Mouse (Mus musculus) MEL (cell line): ENCODE measurements around the gene Cd200. TPM values are rescaled to one million over a fixed set of nuclear protein-coding genes. Genes with fewer than 3 reads are reported as not detected.

Experiments used
- DNase-seq: peaks from one replicate; pipeline ENCODE4 v3.0.0; 2011; ENCODE audit warnings: low read depth, low spot score
- H3K27ac ChIP-seq: 2 replicates; pipeline ENCODE4 v1.5.1; 2012; ENCODE audit warnings: low read depth, mild to moderate bottlenecking, control low read depth, low read length, moderate library complexity; ENCODE audit not compliant: control insufficient read depth
- H3K27me3 ChIP-seq, 2 experiments: fragments of 150-350 bp in 1 of 2; sonication (generic) in 1 of 2; 2 replicates each; pipeline ENCODE4 v1.6.1; 2012; ENCODE audit warnings: low read length in 2 of 2, mild to moderate bottlenecking in 2 of 2, improper control_type of control experiment in 1 of 2, moderate library complexity in 1 of 2; ENCODE audit not compliant: insufficient read depth in 2 of 2, control insufficient read depth in 1 of 2
- H3K36me3 ChIP-seq, 2 experiments: 2 replicates each; pipeline ENCODE4 v1.6.1; 2012 to 2014; ENCODE audit warnings: low read length in 2 of 2, improper control_type of control experiment in 1 of 2, inconsistent platforms in 1 of 2, mild to moderate bottlenecking in 1 of 2; ENCODE audit not compliant: insufficient read depth in 2 of 2, control insufficient read depth in 1 of 2
- H3K4me1 ChIP-seq, 2 experiments: fragments of 150-350 bp in 1 of 2; sonication (generic) in 1 of 2; 2 replicates each; pipeline ENCODE4 v1.6.1; 2012; ENCODE audit warnings: low read length in 2 of 2, improper control_type of control experiment in 1 of 2, mild to moderate bottlenecking in 1 of 2; ENCODE audit not compliant: insufficient read depth in 2 of 2, control insufficient read depth in 1 of 2
- H3K4me3 ChIP-seq, 2 experiments: fragments of 150-350 bp in 1 of 2; sonication (generic) in 1 of 2; 2 replicates each; pipeline ENCODE4 v1.5.1; 2012; ENCODE audit warnings: low read depth in 2 of 2, low read length in 2 of 2, mild to moderate bottlenecking in 2 of 2, moderate library complexity in 2 of 2, control low read depth in 1 of 2, improper control_type of control experiment in 1 of 2; ENCODE audit not compliant: control insufficient read depth in 1 of 2, insufficient read depth in 1 of 2
- H3K79me2 ChIP-seq: 2 replicates; pipeline ENCODE4 v1.6.1; 2012; ENCODE audit warnings: mild to moderate bottlenecking, low read length, moderate library complexity; ENCODE audit not compliant: control insufficient read depth, poor library complexity, insufficient read depth
- H3K9ac ChIP-seq: 2 replicates; pipeline ENCODE4 v1.6.1; 2012; ENCODE audit warnings: low read depth, mild to moderate bottlenecking, control low read depth, low read length, moderate library complexity; ENCODE audit not compliant: control insufficient read depth, poor library complexity, severe bottlenecking
- H3K9me3 ChIP-seq: fragments of 150-350 bp; sonication (generic); replicated peaks from 2 replicates; pipeline ENCODE4 v1.6.1; 2012; ENCODE audit warnings: mild to moderate bottlenecking, low read length, improper control_type of control experiment, moderate library complexity; ENCODE audit not compliant: insufficient read depth
- CHD1 ChIP-seq: IDR thresholded peaks from 2 replicates; pipeline ENCODE4 v1.6.1; 2012; ENCODE audit warnings: low read depth, mild to moderate bottlenecking, inconsistent platforms, low read length, improper control_type of control experiment
- CTCF ChIP-seq, 3 experiments: IDR thresholded peaks in 2 of 3; conservative IDR thresholded peaks in 1 of 3; 2 replicates each; pipeline ENCODE4 v1.5.1; 2011 to 2012; ENCODE audit warnings: low read length in 3 of 3, low read depth in 2 of 3, mild to moderate bottlenecking in 2 of 3, improper control_type of control experiment in 1 of 3, inconsistent platforms in 1 of 3, mixed read lengths in 1 of 3, moderate library complexity in 1 of 3; ENCODE audit not compliant: control insufficient read depth in 1 of 3, insufficient read depth in 1 of 3, poor library complexity in 1 of 3, severe bottlenecking in 1 of 3
- E2F4 ChIP-seq: IDR thresholded peaks from 2 replicates; pipeline ENCODE4 v1.6.1; 2011; ENCODE audit warnings: low read depth, low read length, improper control_type of control experiment, borderline replicate concordance
- ELF1 ChIP-seq: IDR thresholded peaks from 2 replicates; pipeline ENCODE4 v1.6.1; 2014; ENCODE audit warnings: low read depth, mild to moderate bottlenecking, inconsistent platforms, low read length, improper control_type of control experiment, moderate library complexity
- EP300 ChIP-seq, 2 experiments: IDR thresholded peaks; 2 replicates each; pipeline ENCODE4 v1.6.1; 2011; ENCODE audit warnings: improper control_type of control experiment in 2 of 2, low read length in 2 of 2, low read depth in 1 of 2, mild to moderate bottlenecking in 1 of 2
- ETS1 ChIP-seq: IDR thresholded peaks from 2 replicates; pipeline ENCODE4 v1.6.1; 2012; ENCODE audit warnings: low read depth, mild to moderate bottlenecking, inconsistent platforms, low read length, improper control_type of control experiment, moderate library complexity
- GABPA ChIP-seq: IDR thresholded peaks from 2 replicates; pipeline ENCODE4 v1.6.1; 2012; ENCODE audit warnings: low read depth, mild to moderate bottlenecking, inconsistent platforms, low read length, improper control_type of control experiment, moderate library complexity
- HCFC1 ChIP-seq: IDR thresholded peaks from 2 replicates; pipeline ENCODE4 v1.6.1; 2012; ENCODE audit warnings: low read depth, mild to moderate bottlenecking, inconsistent platforms, low read length, improper control_type of control experiment, moderate library complexity
- JUND ChIP-seq: IDR thresholded peaks from 2 replicates; pipeline ENCODE4 v1.6.1; 2011; ENCODE audit warnings: low read depth, mild to moderate bottlenecking, improper control_type of control experiment, low read length
- KAT2A ChIP-seq: conservative IDR thresholded peaks from 2 replicates; pipeline ENCODE4 v1.6.1; 2012; ENCODE audit warnings: low read depth, low read length, improper control_type of control experiment, inconsistent platforms
- MAFK ChIP-seq: IDR thresholded peaks from 2 replicates; pipeline ENCODE4 v1.6.1; 2011; ENCODE audit warnings: low read depth, mild to moderate bottlenecking, low read length, improper control_type of control experiment, borderline replicate concordance
- MAX ChIP-seq: IDR thresholded peaks from 2 replicates; pipeline ENCODE4 v1.6.1; 2011; ENCODE audit warnings: low read length, improper control_type of control experiment
- MAZ ChIP-seq: IDR thresholded peaks from 2 replicates; pipeline ENCODE4 v1.6.1; 2012; ENCODE audit warnings: low read depth, mild to moderate bottlenecking, inconsistent platforms, low read length, improper control_type of control experiment
- MXI1 ChIP-seq: IDR thresholded peaks from 2 replicates; pipeline ENCODE4 v1.6.1; 2011; ENCODE audit warnings: mild to moderate bottlenecking, low read depth, low read length, improper control_type of control experiment
- MYB ChIP-seq: IDR thresholded peaks from 2 replicates; pipeline ENCODE4 v1.6.1; 2011; ENCODE audit warnings: mild to moderate bottlenecking, low read depth, low read length, improper control_type of control experiment
- MYC ChIP-seq: IDR thresholded peaks from 2 replicates; pipeline ENCODE4 v1.6.1; 2011; ENCODE audit warnings: low read depth, mild to moderate bottlenecking, low read length, improper control_type of control experiment, moderate library complexity
- POLR2A ChIP-seq, 2 experiments: IDR thresholded peaks; 2 replicates each; pipeline ENCODE4 v1.6.1; 2011 to 2012; ENCODE audit warnings: low read length in 2 of 2, mild to moderate bottlenecking in 2 of 2, control low read depth in 1 of 2, improper control_type of control experiment in 1 of 2, low read depth in 1 of 2, moderate library complexity in 1 of 2; ENCODE audit not compliant: control insufficient read depth in 1 of 2, insufficient read depth in 1 of 2, poor library complexity in 1 of 2
- RAD21 ChIP-seq: IDR thresholded peaks from 2 replicates; pipeline ENCODE4 v1.6.1; 2011; ENCODE audit warnings: mild to moderate bottlenecking, low read depth, low read length, improper control_type of control experiment
- RCOR1 ChIP-seq: IDR thresholded peaks from 2 replicates; pipeline ENCODE4 v1.6.1; 2012; ENCODE audit warnings: low read depth, mild to moderate bottlenecking, inconsistent platforms, low read length, improper control_type of control experiment
- SIN3A ChIP-seq: IDR thresholded peaks from 2 replicates; pipeline ENCODE4 v1.6.1; 2012; ENCODE audit warnings: low read length, improper control_type of control experiment, inconsistent platforms
- SMC3 ChIP-seq: IDR thresholded peaks from 2 replicates; pipeline ENCODE4 v1.6.1; 2011; ENCODE audit warnings: low read depth, low read length, improper control_type of control experiment
- TAL1 ChIP-seq: IDR thresholded peaks from 2 replicates; pipeline ENCODE4 v1.6.1; 2012; ENCODE audit warnings: mild to moderate bottlenecking, inconsistent platforms, low read length, moderate library complexity, mixed read lengths
- USF1 ChIP-seq: IDR thresholded peaks from 2 replicates; pipeline ENCODE4 v1.6.1; 2014; ENCODE audit warnings: low read depth, mild to moderate bottlenecking, inconsistent platforms, low read length, improper control_type of control experiment, moderate library complexity
- USF2 ChIP-seq, 2 experiments: IDR thresholded peaks; 2 replicates each; pipeline ENCODE4 v1.6.1; 2011 to 2012; ENCODE audit warnings: improper control_type of control experiment in 2 of 2, low read length in 2 of 2, borderline replicate concordance in 1 of 2, inconsistent platforms in 1 of 2, low read depth in 1 of 2, mild to moderate bottlenecking in 1 of 2; ENCODE audit not compliant: insufficient read depth in 1 of 2
- ZMIZ1 ChIP-seq: IDR thresholded peaks from 2 replicates; pipeline ENCODE4 v1.6.1; 2012; ENCODE audit warnings: low read depth, mild to moderate bottlenecking, inconsistent platforms, low read length, improper control_type of control experiment, moderate library complexity
- polyA plus RNA-seq, 2 experiments: library from polyadenylated mRNA; stranded (reverse) in 1 of 2; unstranded in 1 of 2; fragments of >175 nt in 1 of 2; fragments of >200 nt in 1 of 2; gene quantifications; 2 replicates each; pipeline versions ENCODE4 v1.2.1 to v1.2.4; 2012; ENCODE audit warnings: low replicate concordance in 2 of 2, low read depth in 1 of 2; ENCODE audit not compliant: insufficient read length in 2 of 2, insufficient read depth in 1 of 2, missing spikeins in 1 of 2
- total RNA-seq: library from RNA; depleted of rRNA; stranded (reverse); fragments of 300-350 nt; gene quantifications from 2 replicates; pipeline ENCODE4 v1.2.3, GENCODE M21; 2012

Cd200 gene
- total and polyA plus RNA-seq, 3 experiments = not detected

DNA sequence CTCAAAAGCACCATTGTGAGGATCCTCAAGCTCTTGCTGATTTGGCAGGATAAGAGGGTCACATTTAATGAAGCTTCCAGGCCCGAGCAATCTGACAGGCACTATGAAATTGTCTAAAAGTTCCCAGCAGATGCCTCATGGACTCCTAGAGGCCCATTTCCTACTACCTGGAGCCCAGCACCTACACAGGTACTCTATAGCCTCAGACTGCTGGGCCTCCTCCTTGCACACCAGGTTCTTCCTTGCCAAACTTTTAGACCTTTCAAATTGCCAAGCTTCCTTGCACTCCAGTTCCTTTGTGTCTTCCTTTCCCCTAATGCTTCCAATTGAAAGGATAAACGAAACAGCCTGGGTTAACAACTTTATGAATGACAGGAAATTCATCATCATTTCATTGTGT lies 5.9 kb downstream of the Cd200 start:
- Histone ChIP-seq H3K36me3 (no peaks in the 10 kb centered on the region), H3K27me3 (no peaks in the 10 kb centered on the region), H3K4me3 (no peak overlapping the region), H3K27ac (no peak overlapping the region), H3K9me3 (no peaks in the 10 kb centered on the region), H3K4me1 (no peaks in the 10 kb centered on the region), H3K9ac (no peak overlapping the region), H3K79me2 (no peaks in the 10 kb centered on the region)
- TF ChIP-seq JUND (no peak), MAFK (no peak), USF1 (no peak), ZMIZ1 (no peak), RAD21 (no peak), MAX (no peak), SIN3A (no peak), KAT2A (no peak), CTCF (IDR thresholded peaks at IDR 0.05 in 2 of 3, conservative IDR thresholded peaks at IDR 0.05 in 1 of 3; ENCODE audit: control insufficient read depth in 1 of 3, insufficient read depth in 1 of 3, low read depth in 2 of 3, low read length in 3 of 3, poor library complexity in 1 of 3, severe bottlenecking in 1 of 3) (no peak), USF2 (IDR thresholded peaks at IDR 0.05; ENCODE audit: borderline replicate concordance in 1 of 2, insufficient read depth in 1 of 2, low read depth in 1 of 2, low read length in 2 of 2) (no peak), MYB (no peak)
- DNase-seq = no peak

DNA sequence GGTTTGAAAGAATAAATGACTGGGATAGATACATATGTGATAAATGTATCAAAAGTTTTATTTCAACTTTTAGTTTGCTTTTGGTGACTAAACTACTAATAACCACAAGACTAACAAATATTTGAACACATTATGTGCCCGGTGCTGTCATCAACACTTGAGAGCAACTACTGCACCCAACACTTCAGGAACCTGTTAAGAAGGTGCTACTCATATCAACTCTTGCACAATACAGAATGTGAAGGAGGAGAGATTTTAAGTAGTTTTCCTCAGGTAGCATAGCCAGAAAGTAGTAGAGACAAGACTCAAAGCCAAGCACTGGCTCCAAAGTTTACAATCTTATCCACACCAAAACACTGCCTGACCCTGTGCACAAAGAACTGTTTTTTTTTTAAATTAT lies 6.8 kb downstream of the Cd200 start:
- Histone ChIP-seq H3K4me3 (no peak overlapping the region), H3K9ac (no peak overlapping the region), H3K9me3 (no peaks in the 10 kb centered on the region), H3K36me3 (no peaks in the 10 kb centered on the region), H3K79me2 (no peaks in the 10 kb centered on the region), H3K27me3 (no peaks in the 10 kb centered on the region), H3K4me1 (no peaks in the 10 kb centered on the region), H3K27ac (no peak overlapping the region)
- TF ChIP-seq GABPA (no peak), MAZ (no peak), ELF1 (no peak), CHD1 (no peak), RCOR1 (no peak), E2F4 (no peak), SIN3A (no peak), MXI1 (no peak), POLR2A (IDR thresholded peaks at IDR 0.05; ENCODE audit: control insufficient read depth in 1 of 2, insufficient read depth in 1 of 2, low read depth in 1 of 2, low read length in 2 of 2, poor library complexity in 1 of 2) (no peak), ETS1 (no peak), SMC3 (no peak), TAL1 (no peak), HCFC1 (no peak), USF1 (no peak), EP300 (IDR thresholded peaks at IDR 0.05; ENCODE audit: low read depth in 1 of 2, low read length in 2 of 2) (no peak), MYC (no peak)
- DNase-seq = no peak
